Mouse (Mus musculus): ENCODE results near the gene Pcif1. TPM values are rescaled to one million over a fixed set of nuclear protein-coding genes. Genes with fewer than 3 reads are reported as not detected.
A peak's percentile ranks its signal among the peaks of the same experiment; 100 is the strongest.

Gene Pcif1
- polyA plus RNA-seq, 2 experiments from 2014 or later, result 106 to 115 TPM

- ATAC-seq, result peak; percentile 92
Observed at GRCm38 (mm10) chr2:164924100-164924857, 45.2 kb downstream of the Pcif1 start.

- ATAC-seq, result no peak
Observed at GRCm38 (mm10) chr2:164930706-164931581, 51.8 kb downstream of the Pcif1 start.

- no peak for ATAC-seq
Observed at GRCm38 (mm10) chr2:164933534-164933933, 54.4 kb downstream of the Pcif1 start.

- no peak for ATAC-seq
Observed at GRCm38 (mm10) chr2:164935991-164936390, 56.9 kb downstream of the Pcif1 start.

GRCm38 (mm10) chr2:164938146-164939091, 59.3 kb downstream of the Pcif1 start:
- peak; percentile 72 for ATAC-seq

GRCm38 (mm10) chr2:164939106-164939505, 60.0 kb downstream of the Pcif1 start:
- no peak for ATAC-seq

GRCm38 (mm10) chr2:164940140-164940830, 61.2 kb downstream of the Pcif1 start, which contains the start of gene Mmp9:
TSS of gene Mmp9 (plus strand) at chr2:164940780.
- no peak for ATAC-seq

GRCm38 (mm10) chr2:164942692-164943290, 63.7 kb downstream of the Pcif1 start:
- peak; percentile 82 for ATAC-seq

Other genes starting within 250 kb of the Pcif1 start
- not detected for gene Wfdc16, start 240.5 kb upstream of the Pcif1 start, polyA plus RNA-seq (2017; shearing (Covaris generic))
- gene Wfdc10, start 223.3 kb upstream of the Pcif1 start, polyA plus RNA-seq (2017; shearing (Covaris generic)), result not detected
- gene Wfdc9, start 222.7 kb upstream of the Pcif1 start, polyA plus RNA-seq (2017; shearing (Covaris generic)), result not detected
- not detected for gene Wfdc11, start 205.2 kb upstream of the Pcif1 start, polyA plus RNA-seq (2017; shearing (Covaris generic))
- not detected for gene Wfdc13, start 194.2 kb upstream of the Pcif1 start, polyA plus RNA-seq (2017; shearing (Covaris generic))
- gene Spint4, start 180.8 kb upstream of the Pcif1 start, polyA plus RNA-seq (2017; shearing (Covaris generic)), result not detected
- gene Spint5, start 164.0 kb upstream of the Pcif1 start, polyA plus RNA-seq (2017; shearing (Covaris generic)), result not detected
- gene Wfdc3, start 133.4 kb upstream of the Pcif1 start, polyA plus RNA-seq (2017; shearing (Covaris generic)), result not detected
- gene Dnttip1, start 133.3 kb upstream of the Pcif1 start, polyA plus RNA-seq (2017; shearing (Covaris generic)), result 1 to 10 TPM; 3.8 to 7.3 TPM
- gene Ube2c, start 109.4 kb upstream of the Pcif1 start, polyA plus RNA-seq (2017; shearing (Covaris generic)), result 10 to 100 TPM in 1 of 2 experiments, 1 to 10 TPM in 1; 7.7 to 11.4 TPM
- not detected for gene Tnnc2, start 99.3 kb upstream of the Pcif1 start, polyA plus RNA-seq (2017; shearing (Covaris generic))
- 1 to 10 TPM; 4.9 to 7.7 TPM for gene Snx21, start 93.5 kb upstream of the Pcif1 start, polyA plus RNA-seq (2017; shearing (Covaris generic))
- 10 to 100 TPM; 32.5 to 42.2 TPM for gene Acot8, start 74.4 kb upstream of the Pcif1 start, polyA plus RNA-seq (2017; shearing (Covaris generic))
- 1 to 10 TPM; 7.0 to 8.1 TPM for gene Zswim3, start 74.2 kb upstream of the Pcif1 start, polyA plus RNA-seq (2017; shearing (Covaris generic))
- 10 to 100 TPM; 20.9 to 30.5 TPM for gene Zswim1, start 56.6 kb upstream of the Pcif1 start, polyA plus RNA-seq (2017; shearing (Covaris generic))
- not detected for gene Spata25, start 50.8 kb upstream of the Pcif1 start, polyA plus RNA-seq (2017; shearing (Covaris generic))
- gene Ctsa, start 46.4 kb upstream of the Pcif1 start, polyA plus RNA-seq (2017; shearing (Covaris generic)), result 100 to 1,000 TPM; 211 to 247 TPM
- gene Neurl2, start 45.8 kb upstream of the Pcif1 start, polyA plus RNA-seq (2017; shearing (Covaris generic)), result 1 to 10 TPM in 1 of 2 experiments, under 1 TPM in 1; 0.65 to 1.6 TPM
- gene Pltp, start 21.6 kb upstream of the Pcif1 start, polyA plus RNA-seq (2017; shearing (Covaris generic)), result under 1 TPM; 0.34 to 0.98 TPM
- gene Zfp335, start 32.5 kb downstream of the Pcif1 start, polyA plus RNA-seq (2017; shearing (Covaris generic)), result 1 to 10 TPM; 5.6 to 8.2 TPM
- gene Mmp9, start 61.5 kb downstream of the Pcif1 start, polyA plus RNA-seq (2017; shearing (Covaris generic)), result 1 to 10 TPM; 2.0 to 4.1 TPM
- under 1 TPM in 1 of 2 experiments, not detected in 1; 0.31 TPM for gene Slc12a5, start 81.5 kb downstream of the Pcif1 start, polyA plus RNA-seq (2017; shearing (Covaris generic))
- 10 to 100 TPM; 28.6 to 49.0 TPM for gene Ncoa5, start 155.6 kb downstream of the Pcif1 start, polyA plus RNA-seq (2017; shearing (Covaris generic))
- gene Cd40, start 176.3 kb downstream of the Pcif1 start, polyA plus RNA-seq (2017; shearing (Covaris generic)), result 1 to 10 TPM; 1.6 to 6.0 TPM
- gene 1700025C18Rik, start 211.4 kb downstream of the Pcif1 start, polyA plus RNA-seq (2017; shearing (Covaris generic)), result not detected

Data from CD4-positive, CD25-positive, alpha-beta regulatory T cell, adult 4 months (primary cell).